Mouse (Mus musculus): ENCODE data around the gene Nckipsd. TPM values are rescaled to one million over a fixed set of nuclear protein-coding genes. Genes with fewer than 3 reads are reported as not detected.

Nckipsd gene
- total RNA-seq, 4 experiments from 2014 or later, result 70.0 to 74.4 (median 73.5) TPM

GRCm38 (mm10) chr9:108847374-108847773 lies 39.2 kb downstream of the Nckipsd start:
- no peak for DNase-seq (ENCODE audit: low spot score in 2 of 2)

GRCm38 (mm10) chr9:108848419-108848818 lies 40.3 kb downstream of the Nckipsd start:
- no peak for DNase-seq (ENCODE audit: low spot score in 2 of 2)

GRCm38 (mm10) chr9:108852976-108853375 lies 44.8 kb downstream of the Nckipsd start, which contains the start of gene Slc26a6:
Gene Slc26a6, plus strand, starts transcription at chr9:108853283.
- DNase-seq (ENCODE audit: low spot score in 2 of 2), result no peak

- peak; percentile 93 to 94 for DNase-seq (ENCODE audit: low spot score in 2 of 2)
These were observed 45.6 kb downstream of the Nckipsd start for GRCm38 (mm10) chr9:108853635-108854240.

- peak; percentile 84 to 86 for DNase-seq (ENCODE audit: low spot score in 2 of 2)
These were observed 46.1 kb downstream of the Nckipsd start for GRCm38 (mm10) chr9:108854241-108854696.

- no peak for DNase-seq (ENCODE audit: low spot score in 2 of 2)
These were observed 47.2 kb downstream of the Nckipsd start for GRCm38 (mm10) chr9:108855335-108855734.

GRCm38 (mm10) chr9:108858792-108859527 lies 50.8 kb downstream of the Nckipsd start:
- no peak for DNase-seq (ENCODE audit: low spot score in 2 of 2)

Small RNAs within 50 kb of the gene (microRNA-seq; reads per million reads assigned to microRNA genes)
- 0 reads per million in 2 experiments for gene Gm23156

Other genes with a start within 250 kb of the Nckipsd start
- 10 to 100 TPM; 53.1 to 59.5 (median 58.0) TPM for gene Impdh2, start 248.1 kb upstream of the Nckipsd start, total RNA-seq (2022)
- gene Ndufaf3, start 240.9 kb upstream of the Nckipsd start, total RNA-seq (2022), result 10 to 100 TPM; 63.7 to 73.3 (median 70.0) TPM
- 100 to 1,000 TPM in 1 of 4 experiments, 10 to 100 TPM in 3; 89.4 to 104 (median 95.7) TPM for gene Dalrd3, start 238.5 kb upstream of the Nckipsd start, total RNA-seq (2022)
- 100 to 1,000 TPM; 123 to 146 (median 129) TPM for gene Wdr6, start 229.6 kb upstream of the Nckipsd start, total RNA-seq (2022)
- gene P4htm, start 210.7 kb upstream of the Nckipsd start, total RNA-seq (2022), result 10 to 100 TPM; 92.9 to 99.1 (median 97.8) TPM
- gene Arih2, start 159.0 kb upstream of the Nckipsd start, total RNA-seq (2022), result 10 to 100 TPM; 49.4 to 60.4 (median 54.9) TPM
- gene Slc25a20, start 146.3 kb upstream of the Nckipsd start, total RNA-seq (2022), result 10 to 100 TPM; 14.3 to 17.4 (median 16.6) TPM
- gene Prkar2a, start 119.1 kb upstream of the Nckipsd start, total RNA-seq (2022), result 10 to 100 TPM; 41.1 to 58.2 (median 50.9) TPM
- 100 to 1,000 TPM; 195 to 221 (median 213) TPM for gene Ip6k2, start 24.6 kb upstream of the Nckipsd start, total RNA-seq (2022)
- gene Celsr3, start 18.0 kb downstream of the Nckipsd start, total RNA-seq (2022), result 10 to 100 TPM; 52.5 to 77.9 (median 69.6) TPM
- 10 to 100 TPM; 17.0 to 22.2 (median 20.2) TPM for gene Slc26a6, start 44.9 kb downstream of the Nckipsd start, total RNA-seq (2022)
- gene Tmem89, start 106.3 kb downstream of the Nckipsd start, total RNA-seq (2022), result under 1 TPM in 1 of 4 experiments, not detected in 3; 0.78 TPM
- gene Uqcrc1, start 128.3 kb downstream of the Nckipsd start, total RNA-seq (2022), result 100 to 1,000 TPM; 343 to 352 (median 351) TPM
- gene Col7a1, start 145.2 kb downstream of the Nckipsd start, total RNA-seq (2022), result 1 to 10 TPM; 1.9 to 4.3 (median 3.9) TPM
- gene Ucn2, start 177.6 kb downstream of the Nckipsd start, total RNA-seq (2022), result under 1 TPM in 2 of 4 experiments, not detected in 2; 0.45 to 0.55 TPM
- 10 to 100 TPM; 11.5 to 15.8 (median 15.4) TPM for gene Pfkfb4, start 183.4 kb downstream of the Nckipsd start, total RNA-seq (2022)
- gene Shisa5, start 230.2 kb downstream of the Nckipsd start, total RNA-seq (2022), result 10 to 100 TPM; 56.6 to 94.6 (median 77.2) TPM